Mouse (Mus musculus) hindbrain, embryonic 13.5 days (tissue): ENCODE results near the gene Gemin6. TPM values are rescaled to one million over a fixed set of nuclear protein-coding genes. Genes with fewer than 3 reads are reported as not detected.
"Not testable (repeated sequence)": the region's sequence is repeated elsewhere in the genome, so short reads cannot be mapped to it uniquely, and the experiment has no call there.

Experiments used
- ATAC-seq: fragments of 200-750 bp; cut with Nextera tagmentation; 2 replicates; pipeline ENCODE4 v1.8.0; 2017; ENCODE audit warnings: moderate TSS enrichment; ENCODE audit not compliant: low FRiP score
- H3K27ac ChIP-seq: fragments of 300-500 bp; sonication (generic); 2 replicates; pipeline ENCODE4 v1.5.1; 2015; ENCODE audit warnings: inconsistent platforms, mild to moderate bottlenecking, moderate library complexity
- H3K27me3 ChIP-seq: fragments of 300-500 bp; sonication (generic); 2 replicates; pipeline ENCODE4 v1.6.1; 2015; ENCODE audit warnings: mild to moderate bottlenecking, inconsistent platforms
- H3K36me3 ChIP-seq: fragments of 300-500 bp; sonication (generic); 2 replicates; pipeline ENCODE4 v1.6.1; 2015; ENCODE audit warnings: mild to moderate bottlenecking, inconsistent platforms
- H3K4me1 ChIP-seq: fragments of 300-500 bp; sonication (generic); replicated peaks from 2 replicates; pipeline ENCODE4 v1.6.1; 2015; ENCODE audit warnings: inconsistent platforms
- H3K4me2 ChIP-seq: fragments of 300-500 bp; sonication (generic); 2 replicates; pipeline ENCODE4 v1.6.1; 2015; ENCODE audit warnings: inconsistent platforms, mild to moderate bottlenecking, moderate library complexity
- H3K4me3 ChIP-seq: fragments of 300-500 bp; sonication (generic); 2 replicates; pipeline ENCODE4 v1.5.1; 2015; ENCODE audit warnings: mild to moderate bottlenecking, inconsistent platforms
- H3K9ac ChIP-seq: fragments of 300-500 bp; sonication (generic); 2 replicates; pipeline ENCODE4 v1.6.1; 2015; ENCODE audit warnings: mild to moderate bottlenecking, inconsistent platforms
- H3K9me3 ChIP-seq: fragments of 300-500 bp; sonication (generic); 2 replicates; pipeline ENCODE4 v1.6.1; 2016; ENCODE audit warnings: inconsistent platforms
- whole genome bisulfite sequencing: fragments of 180-500 bp; shearing (Covaris S2); methylation state at CpG from one replicate; pipeline ENCODE4 v1.1.7; 2015; 5-methylcytosine and 5-hydroxymethylcytosine counted together
- polyA plus RNA-seq: library from polyadenylated mRNA; unstranded; fragments of >200 nt; fragmentation: Nextera tagmentation; extraction: Ambion mirVana; gene quantifications from 2 replicates; pipeline ENCODE4 v1.2.1, GENCODE M21; 2015

The Gemin6 gene
- polyA plus RNA-seq, 1 experiment from 2014 or later: 21.0 TPM

DNA sequence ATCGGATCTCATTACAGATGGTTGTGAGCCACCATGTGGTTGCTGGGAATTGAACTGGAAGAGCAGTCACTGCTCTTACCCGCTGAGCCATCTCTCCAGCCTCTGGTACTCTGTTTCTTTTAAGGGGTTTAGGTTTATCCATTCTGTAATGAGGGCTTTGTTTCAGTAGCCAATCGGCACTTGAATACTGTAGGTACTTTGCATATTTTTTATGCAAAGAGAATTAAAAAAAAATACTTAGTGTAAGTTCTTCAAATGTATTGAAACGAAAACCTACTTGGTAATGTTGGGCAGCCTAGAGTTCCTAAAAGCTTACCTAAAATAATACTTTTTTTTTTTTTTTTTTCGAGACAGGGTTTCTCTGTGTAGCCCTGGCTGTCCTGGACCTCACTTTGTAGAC is 13.2 kb downstream of the Gemin6 start:
- ATAC-seq: no peak
- Histone ChIP-seq H3K9ac (no peak overlapping the region), H3K4me2 (no peak overlapping the region), H3K27me3 (no peaks in the 10 kb centered on the region), H3K27ac (no peak overlapping the region), H3K9me3 (no peaks in the 10 kb centered on the region), H3K4me3 (no peak overlapping the region), H3K4me1 (no peaks in the 10 kb centered on the region), H3K36me3 (peaks cover 62% of the 10 kb centered on the region)
- WGBS: 94% methylated on average over 5 of the region's 5 CpGs

DNA sequence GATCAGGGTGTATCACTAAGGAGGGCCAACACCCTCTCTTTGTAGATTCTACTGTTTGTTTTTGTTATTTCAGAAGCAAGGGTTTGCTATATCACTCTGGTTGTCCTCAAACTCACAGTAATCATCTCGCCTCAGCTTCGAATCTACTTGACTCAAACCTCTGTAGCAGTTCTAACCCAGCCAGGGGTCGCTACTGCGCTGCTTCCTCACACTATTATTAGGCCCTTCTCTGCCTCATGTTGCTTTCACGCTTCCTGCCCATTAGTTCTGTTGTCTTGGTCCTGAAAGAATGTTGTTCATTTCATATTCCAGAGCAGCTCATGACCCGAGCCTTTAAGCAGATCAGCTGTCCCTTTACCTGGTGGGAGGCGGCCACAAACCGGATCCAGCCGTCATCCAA is 17.4 kb downstream of the Gemin6 start:
- Histone ChIP-seq H3K9ac (no peak overlapping the region), H3K9me3 (no peaks in the 10 kb centered on the region), H3K4me3 (no peak overlapping the region), H3K36me3 (peaks cover 93% of the 10 kb centered on the region), H3K4me1 (no peaks in the 10 kb centered on the region), H3K4me2 (no peak overlapping the region), H3K27ac (no peak overlapping the region), H3K27me3 (no peaks in the 10 kb centered on the region)
- ATAC-seq: no peak
- WGBS: 88% methylated on average over 9 of the region's 9 CpGs

DNA sequence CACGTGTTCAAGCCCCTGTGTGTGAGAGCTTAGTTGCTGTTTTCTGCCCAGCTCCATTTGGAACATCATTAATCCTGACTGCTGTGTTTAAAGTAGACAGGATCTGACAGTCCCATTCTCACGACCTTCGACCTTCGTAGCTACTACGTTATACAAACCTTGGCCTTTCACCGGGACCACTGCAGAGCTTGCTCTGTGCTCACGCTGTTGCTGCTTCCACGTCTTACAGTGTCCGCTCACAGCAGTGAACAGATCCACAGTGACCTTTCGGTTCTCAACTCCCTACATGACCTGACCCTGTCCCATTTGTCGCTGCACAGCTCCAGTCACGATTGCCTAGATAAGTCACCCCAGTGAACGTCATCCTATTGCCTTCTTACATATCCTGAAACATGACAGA is 18.9 kb downstream of the Gemin6 start:
- H3K9ac ChIP-seq: no peak overlapping the region
- WGBS: 59% methylated on average over 13 of the region's 13 CpGs
- H3K4me2 ChIP-seq: no peak overlapping the region
- no peaks in the 10 kb centered on the region for H3K9me3 ChIP-seq
- H3K27ac ChIP-seq: no peak overlapping the region
- no peaks in the 10 kb centered on the region for H3K27me3 ChIP-seq
- no peak overlapping the region for H3K4me3 ChIP-seq
- no peak for ATAC-seq
- peaks cover 96% of the 10 kb centered on the region for H3K36me3 ChIP-seq
- H3K4me1 ChIP-seq: no peaks in the 10 kb centered on the region

DNA sequence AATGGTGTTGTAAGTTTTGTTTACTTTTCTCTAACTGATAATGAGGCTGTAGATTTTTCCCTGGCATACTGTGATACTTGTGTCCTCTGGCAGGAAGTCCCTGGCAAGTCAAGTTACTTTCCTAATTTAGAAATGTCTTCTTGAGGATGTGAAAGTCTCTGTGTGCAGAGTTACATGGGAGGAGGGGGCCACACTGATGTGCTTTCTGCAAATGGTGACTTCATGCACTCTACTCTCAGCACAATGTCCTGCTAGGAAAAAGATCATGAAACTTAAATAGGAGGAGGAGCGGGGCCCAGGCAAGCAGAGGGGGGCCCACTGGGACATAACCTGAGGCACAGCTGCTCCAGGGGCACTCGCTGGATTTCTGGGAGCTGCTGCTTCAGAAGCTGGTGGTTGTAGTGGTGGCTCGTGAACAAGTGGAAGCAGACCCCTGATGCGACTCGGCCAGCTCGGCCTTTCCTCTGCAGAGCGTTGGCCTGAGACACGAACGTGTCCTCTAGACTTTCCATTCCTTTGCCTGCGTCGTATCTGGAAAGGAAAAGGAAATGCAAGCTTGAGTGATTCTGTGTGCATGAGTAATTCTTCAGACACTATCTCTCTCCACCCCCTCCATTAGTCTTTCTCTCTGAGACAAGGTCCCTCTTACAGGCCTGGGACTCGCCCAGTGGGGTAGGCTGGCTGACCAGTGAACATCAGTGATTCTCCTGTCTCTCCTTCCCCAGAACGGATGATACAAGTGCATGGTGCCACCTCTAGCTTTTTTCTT is 28.7 kb downstream of the Gemin6 start:
- Histone ChIP-seq H3K27ac (no peak overlapping the region), H3K9ac (no peak overlapping the region), H3K27me3 (no peaks in the 10 kb centered on the region), H3K4me2 (no peak overlapping the region), H3K4me1 (no peaks in the 10 kb centered on the region), H3K9me3 (no peaks in the 10 kb centered on the region), H3K4me3 (no peak overlapping the region), H3K36me3 (peaks cover 97% of the 10 kb centered on the region)
- no peak for ATAC-seq
- 74% methylated on average over 13 of the region's 13 CpGs for WGBS

DNA sequence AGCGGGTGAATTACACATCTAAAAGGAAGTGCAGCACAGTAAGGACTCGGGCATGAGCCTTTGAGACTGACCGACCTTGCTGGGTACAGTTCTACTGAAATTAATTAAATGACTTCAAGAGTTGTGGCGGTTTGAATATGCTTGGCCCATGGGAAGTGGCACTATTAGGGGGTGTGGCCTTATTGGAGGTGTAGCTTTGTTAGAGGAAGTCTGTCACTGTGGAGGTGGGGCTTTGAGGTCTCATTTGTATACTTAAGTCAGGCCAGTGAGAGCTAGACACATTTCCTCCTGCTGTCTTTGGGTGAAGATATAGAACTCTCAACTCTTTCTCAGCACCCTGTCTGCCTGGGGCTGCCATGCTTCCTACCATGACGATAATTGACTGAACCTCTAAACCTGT is 30.2 kb downstream of the Gemin6 start:
- Histone ChIP-seq H3K9me3 (no peaks in the 10 kb centered on the region), H3K9ac (no peak overlapping the region), H3K4me3 (no peak overlapping the region), H3K36me3 (peaks cover 97% of the 10 kb centered on the region), H3K27ac (no peak overlapping the region), H3K4me1 (no peaks in the 10 kb centered on the region), H3K27me3 (no peaks in the 10 kb centered on the region), H3K4me2 (no peak overlapping the region)
- ATAC-seq: no peak
- 96% methylated on average over 5 of the region's 5 CpGs for WGBS

DNA sequence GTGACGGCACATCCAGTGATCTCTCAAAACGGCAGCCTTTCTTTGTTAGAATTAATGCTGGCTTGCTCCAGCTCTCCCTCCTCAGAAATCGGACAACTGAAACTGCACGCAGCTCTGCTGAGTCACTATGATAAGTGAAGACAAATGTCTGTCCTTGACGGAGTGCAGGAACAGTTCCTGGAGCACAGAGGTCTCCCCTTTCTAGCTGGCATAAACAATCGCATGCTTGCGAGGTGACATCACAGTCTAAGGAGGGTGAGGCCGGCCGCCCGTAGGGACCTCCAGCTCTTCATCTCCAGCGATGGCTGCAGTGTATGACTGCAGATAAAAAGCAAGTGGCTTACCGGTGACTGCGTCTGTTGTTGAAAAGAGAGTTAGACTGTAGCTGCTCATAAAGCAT is 31.0 kb downstream of the Gemin6 start:
- Histone ChIP-seq H3K9me3 (no peaks in the 10 kb centered on the region), H3K4me2 (no peak overlapping the region), H3K9ac (no peak overlapping the region), H3K4me1 (no peaks in the 10 kb centered on the region), H3K36me3 (peaks cover 97% of the 10 kb centered on the region), H3K4me3 (no peak overlapping the region), H3K27me3 (no peaks in the 10 kb centered on the region), H3K27ac (no peak overlapping the region)
- WGBS: 79% methylated on average over 13 of the region's 13 CpGs
- no peak for ATAC-seq

DNA sequence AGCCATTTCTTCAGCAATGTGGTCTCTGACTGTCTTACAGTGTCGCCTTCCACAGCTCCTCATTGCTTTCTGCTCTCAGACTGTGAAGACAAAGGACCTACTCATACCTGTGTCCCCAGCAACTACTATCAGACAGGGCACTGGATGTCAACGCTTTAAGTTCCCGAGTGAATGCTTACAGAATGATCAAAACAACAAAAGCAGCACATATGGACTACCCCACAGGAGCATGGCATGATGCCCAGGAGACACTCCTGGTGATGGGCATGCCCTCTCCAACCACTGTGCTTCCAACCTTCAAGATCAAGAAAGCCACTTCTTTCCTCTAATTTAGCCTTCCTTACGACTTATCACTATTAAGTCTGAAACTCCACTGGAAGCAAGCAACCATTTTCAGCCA is 42.8 kb downstream of the Gemin6 start:
- Histone ChIP-seq H3K36me3 (peaks cover 93% of the 10 kb centered on the region), H3K27me3 (no peaks in the 10 kb centered on the region), H3K4me3 (no peak overlapping the region), H3K4me2 (no peak overlapping the region), H3K9ac (no peak overlapping the region), H3K9me3 (no peaks in the 10 kb centered on the region), H3K27ac (no peak overlapping the region), H3K4me1 (no peaks in the 10 kb centered on the region)
- 91% methylated on average over 4 of the region's 4 CpGs for WGBS
- no peak for ATAC-seq

DNA sequence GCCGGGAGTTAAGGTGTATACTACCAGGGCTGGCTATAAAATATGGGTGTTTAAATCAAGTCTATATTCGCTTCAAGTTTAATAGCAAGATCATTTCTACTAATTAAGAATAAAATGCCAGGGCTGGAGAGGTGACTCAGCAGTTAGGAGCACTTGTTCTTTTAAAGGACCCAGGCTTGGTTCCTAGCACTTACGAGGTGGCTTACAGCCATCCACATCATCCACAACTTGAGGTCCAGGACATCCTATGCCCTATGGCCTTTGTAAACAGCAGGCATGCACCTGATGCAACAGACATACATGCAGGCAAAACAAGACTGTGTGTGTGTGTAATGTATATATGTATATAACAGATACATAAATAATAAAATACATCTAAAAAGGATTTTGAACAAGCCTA is 43.9 kb downstream of the Gemin6 start:
- Histone ChIP-seq H3K27me3 (no peaks in the 10 kb centered on the region), H3K9me3 (no peaks in the 10 kb centered on the region), H3K27ac (no peak overlapping the region), H3K9ac (no peak overlapping the region), H3K4me3 (no peak overlapping the region), H3K36me3 (peaks cover 93% of the 10 kb centered on the region), H3K4me1 (no peaks in the 10 kb centered on the region), H3K4me2 (no peak overlapping the region)
- WGBS: over 99% methylated on average over 3 of the region's 3 CpGs
- ATAC-seq: no peak

DNA sequence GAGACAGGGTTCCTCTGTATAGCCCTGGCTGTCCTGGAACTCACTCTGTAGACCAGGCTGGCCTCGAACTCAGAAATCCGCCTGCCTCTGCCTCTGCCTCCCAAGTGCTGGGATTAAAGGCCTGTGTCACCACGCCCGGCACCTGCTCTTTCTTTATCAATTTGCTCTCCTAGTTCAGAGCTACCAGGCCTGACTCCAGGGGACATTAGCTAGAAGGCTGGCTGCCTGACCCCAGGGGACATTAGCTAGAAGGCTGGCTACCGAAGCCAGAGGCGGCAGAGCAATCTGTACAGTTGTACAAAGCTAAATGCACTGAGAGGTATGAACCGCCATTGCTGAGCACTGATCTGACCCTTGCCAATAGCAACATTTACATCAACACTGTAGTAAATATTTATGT is 46.4 kb downstream of the Gemin6 start:
- H3K27me3 ChIP-seq, H3K9ac ChIP-seq: not testable (repeated sequence)
- H3K36me3 ChIP-seq: peaks cover 92% of the 10 kb centered on the region

More for the DNA sequence above, 46.4 kb downstream of the Gemin6 start:
- H3K4me3 ChIP-seq, H3K27ac ChIP-seq, H3K4me1 ChIP-seq, H3K9me3 ChIP-seq, H3K4me2 ChIP-seq, ATAC-seq: not testable (repeated sequence)
- WGBS: 91% methylated on average over 7 of the region's 7 CpGs

Other genes starting within 250 kb of the Gemin6 start
- 60.4 and 64.1 TPM in 2 replicates for gene Hnrnpll, start 162.1 kb upstream of the Gemin6 start, polyA plus RNA-seq
- gene Galm, start 97.0 kb upstream of the Gemin6 start, polyA plus RNA-seq: 2.0 and 2.4 TPM in 2 replicates
- 480 and 495 TPM in 2 replicates for gene Srsf7, start 17.1 kb upstream of the Gemin6 start, polyA plus RNA-seq
- 0.17 and 0.18 TPM in 2 replicates for gene Ttc39d, start 17.0 kb upstream of the Gemin6 start, polyA plus RNA-seq
- 53.2 and 55.3 TPM in 2 replicates for gene Morn2, start 65.8 kb downstream of the Gemin6 start, polyA plus RNA-seq
- gene Dhx57, start 66.0 kb downstream of the Gemin6 start, polyA plus RNA-seq: 44.4 and 45.3 TPM in 2 replicates
- 1.2 and 1.5 TPM in 2 replicates for gene Arhgef33, start 83.0 kb downstream of the Gemin6 start, polyA plus RNA-seq
- gene Gm10190, start 149.1 kb downstream of the Gemin6 start, polyA plus RNA-seq: 2.3 and 3.4 TPM in 2 replicates